Mouse (Mus musculus): ENCODE measurements around the gene Tcte1.

DNA sequence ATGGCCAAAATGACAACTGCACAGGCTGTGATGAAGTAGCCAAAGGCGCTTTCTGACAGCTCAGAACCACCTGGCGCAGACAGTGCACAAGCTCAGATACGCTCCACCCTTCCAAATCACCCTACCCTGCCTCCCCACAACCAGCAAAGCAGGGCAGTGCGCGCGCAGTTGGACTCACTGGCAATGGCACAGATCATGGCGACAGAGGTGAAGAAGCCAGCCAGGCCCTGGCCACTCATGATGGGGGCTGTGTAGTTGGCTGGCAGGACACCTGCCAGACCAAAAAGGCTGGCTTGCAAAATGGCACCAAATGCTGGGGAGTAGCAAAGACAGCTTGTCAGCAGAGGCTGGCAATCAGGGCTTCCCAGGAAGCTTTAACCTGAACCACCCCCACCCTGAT lies 66.0 kb downstream of the Tcte1 start:
- no peak for TF ChIP-seq CTCF (IDR thresholded peaks at IDR 0.05; ENCODE audit: extremely low read depth, insufficient read depth, insufficient read length, insufficient replicate concordance)
- no peak for TF ChIP-seq POLR2A (IDR thresholded peaks at IDR 0.05; ENCODE audit: low read depth, low read length)

Data from spleen, adult 2 months (tissue).